Mouse (Mus musculus): Measurements from ENCODE around the gene Rab6b. TPM values are rescaled to one million over a fixed set of nuclear protein-coding genes. Genes with fewer than 3 reads are reported as not detected.
A peak's percentile ranks its signal among the peaks of the same experiment; 100 is the strongest.

Gene Rab6b
- total and polyA plus RNA-seq, 2 experiments from 2014 or later, result 1.9 to 2.1 TPM

DNA sequence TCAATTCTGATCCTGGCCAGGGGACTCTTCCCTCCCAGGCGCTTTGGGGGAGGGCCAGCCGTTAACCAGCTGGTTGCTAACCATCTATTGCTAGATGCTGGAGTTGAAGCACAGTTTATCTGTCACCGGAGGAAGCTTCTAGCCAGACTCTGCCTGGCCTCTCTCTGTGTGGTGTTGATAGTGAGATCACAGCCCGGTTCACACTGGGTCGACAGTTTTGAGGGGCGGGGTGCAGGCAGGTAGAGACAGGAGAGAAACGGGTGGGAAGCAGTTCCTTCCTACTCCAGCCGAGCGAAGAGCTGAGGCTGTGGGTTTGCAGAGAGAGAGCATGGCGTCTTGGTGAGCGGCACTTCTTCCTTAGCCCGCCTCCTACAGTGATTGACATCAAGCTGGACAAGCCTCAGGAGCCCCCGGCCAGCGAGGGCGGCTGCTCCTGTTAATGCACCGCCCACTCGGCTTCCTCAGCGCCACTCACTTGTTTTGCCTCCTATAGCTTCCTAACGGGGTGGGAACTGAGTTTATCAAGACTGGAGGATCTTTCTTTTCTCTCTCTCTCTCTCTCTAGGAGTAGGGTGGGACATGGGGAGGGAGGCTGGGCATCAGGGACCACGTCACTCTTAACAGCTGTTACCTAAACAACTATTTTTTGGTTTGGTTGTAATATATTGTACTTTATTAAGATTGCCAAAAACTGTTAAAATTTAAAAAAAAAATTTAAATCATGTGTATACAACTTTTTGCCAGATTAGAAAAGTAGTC, 69.4 kb downstream of the Rab6b start:
- 2% methylated on average over 20 of the region's 20 CpGs for WGBS
- TF ChIP-seq EP300 (IDR thresholded peaks at IDR 0.05; ENCODE audit: low read depth) (no peak), CTCF (IDR thresholded peaks at IDR 0.05; ENCODE audit: low read depth) (no peak)

DNA sequence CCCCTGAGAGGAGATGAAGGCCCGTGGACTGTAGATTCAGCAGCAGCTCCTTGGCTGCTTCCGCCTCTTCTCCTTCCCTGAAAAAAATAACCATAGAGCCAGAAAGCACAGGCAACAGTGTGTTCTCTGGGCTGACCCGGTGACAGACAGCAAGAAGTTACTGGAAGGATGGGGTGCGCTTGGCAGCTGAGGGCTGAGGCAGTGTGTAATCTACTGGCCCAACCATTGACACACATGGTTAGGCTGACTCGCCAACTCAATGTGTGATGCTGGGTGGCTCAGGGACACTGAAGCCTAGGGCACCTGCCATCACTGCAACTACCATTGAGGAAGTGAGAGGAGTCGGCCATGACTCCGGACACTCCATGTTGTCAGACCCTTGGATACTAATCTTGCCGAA, 70.3 kb downstream of the Rab6b start:
- no peak for DNase-seq (ENCODE audit: low spot score)
- 83% methylated on average over 8 of the region's 8 CpGs for whole genome bisulfite sequencing
- Histone ChIP-seq H3K9ac (replicated peaks; ENCODE audit: low read depth, low read length) (no peak overlapping the region), H3K4me1 (ENCODE audit: control insufficient read depth, insufficient read depth) (peaks cover 8% of the 10 kb centered on the region), H3K36me3 (replicated peaks; ENCODE audit: control insufficient read depth, insufficient read depth, low read length) (no peaks in the 10 kb centered on the region), H3K27ac (ENCODE audit: low read depth) (no peak overlapping the region), H3K4me2 (ENCODE audit: low read depth, low read length) (no peak overlapping the region), H3K27me3 (ENCODE audit: control insufficient read depth, insufficient read depth, low read length) (no peaks in the 10 kb centered on the region), H3K9me3 (replicated peaks; ENCODE audit: control insufficient read depth, low read length) (no peaks in the 10 kb centered on the region), H3K4me3 (ENCODE audit: low read depth, low read length) (no peak overlapping the region)
- ATAC-seq (ENCODE audit: insufficient read depth, low read depth), result no peak
- TF ChIP-seq CTCF (IDR thresholded peaks at IDR 0.05; ENCODE audit: low read depth) (no peak), EP300 (IDR thresholded peaks at IDR 0.05; ENCODE audit: low read depth) (no peak)

More for the DNA sequence above, 69.4 kb downstream of the Rab6b start:
- ATAC-seq (ENCODE audit: insufficient read depth, low read depth), result peak; percentile 85
- Histone ChIP-seq H3K4me2 (ENCODE audit: low read depth, low read length) (peak overlapping the region; percentile 68), H3K9ac (replicated peaks; ENCODE audit: low read depth, low read length) (no peak overlapping the region; the same call in 1 of the 2 replicates), H3K27me3 (ENCODE audit: control insufficient read depth, insufficient read depth, low read length) (no peaks in the 10 kb centered on the region), H3K36me3 (replicated peaks; ENCODE audit: control insufficient read depth, insufficient read depth, low read length) (no peaks in the 10 kb centered on the region), H3K27ac (ENCODE audit: low read depth) (0 out of 2 replicates have a peak overlapping the region, but pooled peaks have one; percentile 14), H3K4me3 (ENCODE audit: low read depth, low read length) (peak overlapping the region; percentile 46), H3K9me3 (replicated peaks; ENCODE audit: control insufficient read depth, low read length) (no peaks in the 10 kb centered on the region), H3K4me1 (ENCODE audit: control insufficient read depth, insufficient read depth) (peaks cover 8% of the 10 kb centered on the region)
- DNase-seq (ENCODE audit: low spot score), result peak; percentile 81

DNA sequence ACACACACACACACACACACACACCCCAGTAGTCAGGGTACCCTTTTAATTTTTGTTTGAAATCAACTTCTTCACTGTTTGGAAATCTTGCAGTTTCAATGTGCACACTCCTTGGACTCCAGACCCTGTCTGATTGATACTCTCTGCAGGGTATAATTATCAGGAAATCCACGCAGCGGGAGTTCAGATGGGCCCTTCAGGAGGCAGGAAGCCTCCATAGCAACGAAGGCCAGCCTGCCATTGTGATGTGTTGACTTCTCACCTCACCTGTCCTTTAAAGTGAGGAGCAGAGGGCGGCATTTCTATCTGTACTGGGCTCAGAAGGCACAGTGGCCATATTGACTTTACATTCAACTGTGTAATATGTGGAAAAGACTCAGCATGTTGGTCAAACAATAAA, 73.3 kb downstream of the Rab6b start:
- Histone ChIP-seq H3K27ac (ENCODE audit: low read depth) (no peak overlapping the region), H3K4me1 (ENCODE audit: control insufficient read depth, insufficient read depth) (peaks cover 8% of the 10 kb centered on the region), H3K9ac (replicated peaks; ENCODE audit: low read depth, low read length) (no peak overlapping the region), H3K9me3 (replicated peaks; ENCODE audit: control insufficient read depth, low read length) (no peaks in the 10 kb centered on the region), H3K36me3 (replicated peaks; ENCODE audit: control insufficient read depth, insufficient read depth, low read length) (peaks cover 21% of the 10 kb centered on the region), H3K27me3 (ENCODE audit: control insufficient read depth, insufficient read depth, low read length) (no peaks in the 10 kb centered on the region), H3K4me3 (ENCODE audit: low read depth, low read length) (no peak overlapping the region), H3K4me2 (ENCODE audit: low read depth, low read length) (no peak overlapping the region)
- DNase-seq (ENCODE audit: low spot score) (no peak), ATAC-seq (ENCODE audit: insufficient read depth, low read depth) (no peak)
- no peak for TF ChIP-seq EP300 (IDR thresholded peaks at IDR 0.05; ENCODE audit: low read depth)
- TF ChIP-seq CTCF (IDR thresholded peaks at IDR 0.05; ENCODE audit: low read depth), result no peak
- 70% methylated on average over 4 of the region's 4 CpGs for WGBS

DNA sequence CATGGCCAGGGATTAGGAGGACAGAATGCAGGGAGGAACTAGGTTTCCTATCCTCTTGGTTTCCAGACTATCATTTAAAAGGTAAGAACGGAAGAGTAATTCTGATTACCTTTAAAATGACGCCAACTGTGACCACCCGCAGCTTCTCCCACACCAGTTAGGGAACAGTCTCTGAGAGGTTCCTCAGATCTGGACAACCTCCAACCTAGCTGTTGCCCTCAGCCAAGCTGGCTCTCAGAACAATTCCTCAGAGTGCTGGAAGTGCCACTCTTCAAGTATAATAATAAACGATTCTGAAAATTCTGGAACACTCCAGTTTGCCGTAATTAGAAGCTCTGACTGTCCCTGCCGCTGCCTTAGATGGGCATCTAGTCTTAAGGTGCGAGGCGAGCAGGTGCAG, 74.4 kb downstream of the Rab6b start:
- Histone ChIP-seq H3K4me1 (ENCODE audit: control insufficient read depth, insufficient read depth) (0 out of 2 replicates have a peak, but pooled peaks cover 2% of the 10 kb centered on the region), H3K36me3 (replicated peaks; ENCODE audit: control insufficient read depth, insufficient read depth, low read length) (peaks cover 32% of the 10 kb centered on the region), H3K4me3 (ENCODE audit: low read depth, low read length) (no peak overlapping the region), H3K9ac (replicated peaks; ENCODE audit: low read depth, low read length) (no peak overlapping the region), H3K27ac (ENCODE audit: low read depth) (no peak overlapping the region), H3K4me2 (ENCODE audit: low read depth, low read length) (no peak overlapping the region), H3K9me3 (replicated peaks; ENCODE audit: control insufficient read depth, low read length) (no peaks in the 10 kb centered on the region), H3K27me3 (ENCODE audit: control insufficient read depth, insufficient read depth, low read length) (no peaks in the 10 kb centered on the region)
- WGBS, result 70% methylated on average over 8 of the region's 8 CpGs
- no peak for TF ChIP-seq CTCF (IDR thresholded peaks at IDR 0.05; ENCODE audit: low read depth)
- ATAC-seq (ENCODE audit: insufficient read depth, low read depth) (no peak), DNase-seq (ENCODE audit: low spot score) (no peak)

DNA sequence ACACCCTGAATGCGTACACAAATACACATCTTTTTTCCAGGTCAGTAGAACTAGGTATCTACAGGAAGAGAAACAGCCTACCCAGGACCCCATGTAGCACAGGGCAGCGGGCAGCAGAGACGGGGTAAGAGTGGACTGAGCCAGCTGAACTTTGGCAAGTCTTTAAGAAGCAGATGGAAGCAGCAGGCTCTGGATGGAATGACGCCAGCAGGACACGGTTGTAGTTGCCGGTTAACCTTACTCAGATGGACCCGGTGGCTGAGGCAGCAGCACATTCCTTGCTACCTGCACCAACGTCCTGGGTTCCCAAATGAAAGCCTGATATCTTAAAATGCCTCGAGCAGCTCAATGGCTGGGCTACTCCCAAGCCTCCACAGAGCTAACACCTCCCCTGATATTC, 75.2 kb downstream of the Rab6b start:
- H3K4me1 ChIP-seq (ENCODE audit: control insufficient read depth, insufficient read depth), result no peaks in the 10 kb centered on the region
- no peak overlapping the region for H3K9ac ChIP-seq (replicated peaks; ENCODE audit: low read depth, low read length)
- no peak overlapping the region for H3K4me3 ChIP-seq (ENCODE audit: low read depth, low read length)
- H3K27ac ChIP-seq (ENCODE audit: low read depth), result no peak overlapping the region
- peaks cover 36% of the 10 kb centered on the region for H3K36me3 ChIP-seq (replicated peaks; ENCODE audit: control insufficient read depth, insufficient read depth, low read length)
- H3K4me2 ChIP-seq (ENCODE audit: low read depth, low read length), result no peak overlapping the region
- no peaks in the 10 kb centered on the region for H3K9me3 ChIP-seq (replicated peaks; ENCODE audit: control insufficient read depth, low read length)
- TF ChIP-seq CTCF (IDR thresholded peaks at IDR 0.05; ENCODE audit: low read depth) (no peak), EP300 (IDR thresholded peaks at IDR 0.05; ENCODE audit: low read depth) (no peak)
- no peaks in the 10 kb centered on the region for H3K27me3 ChIP-seq (ENCODE audit: control insufficient read depth, insufficient read depth, low read length)
- no peak for ATAC-seq (ENCODE audit: insufficient read depth, low read depth)
- DNase-seq (ENCODE audit: low spot score), result no peak
- WGBS, result 50% methylated on average over 9 of the region's 9 CpGs

DNA sequence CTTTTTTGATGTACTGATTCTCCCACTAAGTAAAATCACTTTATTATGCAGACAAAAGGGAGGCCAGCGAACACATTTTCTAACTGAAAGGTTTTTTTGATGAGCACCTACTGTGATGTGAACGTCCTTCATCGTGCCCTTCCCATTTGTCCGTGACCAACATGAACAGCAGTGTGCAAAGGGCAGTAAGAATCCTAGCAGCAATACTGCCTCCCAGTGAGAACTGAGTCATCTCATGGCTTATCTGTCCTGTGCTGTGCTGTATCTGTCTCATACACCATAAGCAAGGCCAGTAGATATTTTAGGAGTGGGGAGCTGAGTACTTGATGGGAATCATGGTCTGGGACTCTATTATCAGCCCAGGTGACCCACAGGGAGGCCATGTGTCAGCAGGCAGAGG, 76.8 kb downstream of the Rab6b start:
- Histone ChIP-seq H3K4me3 (ENCODE audit: low read depth, low read length) (no peak overlapping the region), H3K4me1 (ENCODE audit: control insufficient read depth, insufficient read depth) (no peaks in the 10 kb centered on the region), H3K36me3 (replicated peaks; ENCODE audit: control insufficient read depth, insufficient read depth, low read length) (peaks cover 52% of the 10 kb centered on the region), H3K27me3 (ENCODE audit: control insufficient read depth, insufficient read depth, low read length) (no peaks in the 10 kb centered on the region), H3K4me2 (ENCODE audit: low read depth, low read length) (no peak overlapping the region), H3K9me3 (replicated peaks; ENCODE audit: control insufficient read depth, low read length) (no peaks in the 10 kb centered on the region), H3K27ac (ENCODE audit: low read depth) (no peak overlapping the region), H3K9ac (replicated peaks; ENCODE audit: low read depth, low read length) (no peak overlapping the region)
- 84% methylated on average over 4 of the region's 4 CpGs for WGBS
- ATAC-seq (ENCODE audit: insufficient read depth, low read depth) (no peak), DNase-seq (ENCODE audit: low spot score) (no peak)
- TF ChIP-seq CTCF (IDR thresholded peaks at IDR 0.05; ENCODE audit: low read depth) (no peak), EP300 (IDR thresholded peaks at IDR 0.05; ENCODE audit: low read depth) (no peak)
